Mouse (Mus musculus): ENCODE measurements around the gene Vmn2r108. TPM values are rescaled to one million over a fixed set of nuclear protein-coding genes. Genes with fewer than 3 reads are reported as not detected.
"Not testable (repeated sequence)": the region's sequence is repeated elsewhere in the genome, so short reads cannot be mapped to it uniquely, and the experiment has no call there.

Gene Vmn2r108
- polyA plus RNA-seq (2012): not detected in 2 replicates

DNA sequence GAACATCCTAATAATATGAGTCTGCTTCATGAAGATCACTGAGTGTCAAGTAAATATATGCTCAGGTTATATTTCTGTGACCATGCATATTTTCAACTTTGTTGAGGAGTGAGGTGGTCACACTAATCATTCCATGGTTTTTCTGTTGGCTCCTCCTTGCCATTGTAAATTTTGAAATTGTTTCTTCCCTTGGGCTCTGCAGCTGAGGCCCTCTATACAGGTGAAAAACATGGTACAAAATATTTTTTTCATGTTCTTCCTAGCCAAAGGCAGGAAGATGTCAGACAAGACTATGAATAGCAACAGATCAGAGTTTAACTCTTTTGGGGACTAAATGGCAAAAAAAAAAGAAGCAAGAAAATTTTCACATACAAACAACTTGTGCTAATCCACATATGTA lies at the start of gene Vmn2r108:
TSS of gene Vmn2r108 (minus strand) at position 101 of the 400 bp plus-strand sequence.
- H3K4me1 ChIP-seq (ENCODE audit: control insufficient read depth): no peaks in the 10 kb centered on the region
- no peaks in the 10 kb centered on the region for H3K9me3 ChIP-seq (ENCODE audit: control insufficient read depth, low read length)
- H3K27me3 ChIP-seq (ENCODE audit: control insufficient read depth): no peaks in the 10 kb centered on the region
- TF ChIP-seq TAL1 (IDR thresholded peaks at IDR 0.05; ENCODE audit: low read length) (no peak), GATA1 (IDR thresholded peaks at IDR 0.05; ENCODE audit: low read length) (no peak)
- no peak within 1 kb of the TSS for H3K4me3 ChIP-seq (replicated peaks)
- H3K36me3 ChIP-seq (ENCODE audit: control insufficient read depth): no peaks in the 10 kb centered on the region

DNA sequence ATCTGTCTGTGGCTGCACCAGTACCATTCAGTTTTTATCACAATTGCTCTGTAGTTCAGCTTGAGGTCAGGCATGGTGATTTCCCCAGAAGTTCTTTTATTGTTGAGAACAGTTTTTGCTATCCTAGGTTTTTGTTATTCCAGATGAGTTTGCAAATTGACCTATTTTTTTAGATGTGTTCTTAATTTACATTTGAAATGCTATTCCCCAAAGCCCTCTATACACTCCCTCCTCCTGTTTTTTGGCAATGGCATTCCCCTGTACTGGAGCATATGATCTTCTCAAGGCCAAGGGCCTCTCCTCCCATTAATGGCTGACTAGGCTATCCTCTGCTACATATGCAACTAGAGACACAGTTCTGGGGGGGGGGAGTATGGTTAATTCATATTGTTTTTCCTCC lies 27.1 kb upstream of the Vmn2r108 start:
- H3K36me3 ChIP-seq (ENCODE audit: control insufficient read depth); H3K9me3 ChIP-seq (ENCODE audit: control insufficient read depth, low read length); H3K27me3 ChIP-seq (ENCODE audit: control insufficient read depth); H3K4me3 ChIP-seq (replicated peaks); H3K4me1 ChIP-seq (ENCODE audit: control insufficient read depth): not testable (repeated sequence)

DNA sequence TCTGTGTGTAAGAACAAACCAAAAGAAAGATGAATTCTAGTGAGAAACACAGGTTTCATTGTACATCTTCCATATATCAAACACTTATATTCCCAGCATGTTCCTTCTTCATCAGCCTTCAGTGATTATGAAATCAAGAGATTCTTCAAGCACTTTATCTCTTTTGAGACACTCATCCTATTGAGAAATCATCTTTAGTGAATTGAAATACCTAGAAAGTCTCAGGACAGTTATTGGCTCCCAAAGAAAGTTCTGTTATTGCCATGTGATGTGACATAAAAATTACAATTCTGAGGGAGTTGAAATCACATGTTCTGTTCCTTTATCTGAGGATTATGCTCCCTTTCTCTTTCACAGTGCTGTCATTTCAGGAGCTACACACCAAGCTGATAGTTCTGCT lies 16.7 kb upstream of the Vmn2r108 start, which contains the start of gene Vmn1r225:
TSS of gene Vmn1r225 (plus strand) at position 301 of the 400 bp plus-strand sequence.
- no peaks in the 10 kb centered on the region for H3K27me3 ChIP-seq (ENCODE audit: control insufficient read depth)
- TF ChIP-seq GATA1 (IDR thresholded peaks at IDR 0.05; ENCODE audit: low read length) (no peak), TAL1 (IDR thresholded peaks at IDR 0.05; ENCODE audit: low read length) (no peak)

DNA sequence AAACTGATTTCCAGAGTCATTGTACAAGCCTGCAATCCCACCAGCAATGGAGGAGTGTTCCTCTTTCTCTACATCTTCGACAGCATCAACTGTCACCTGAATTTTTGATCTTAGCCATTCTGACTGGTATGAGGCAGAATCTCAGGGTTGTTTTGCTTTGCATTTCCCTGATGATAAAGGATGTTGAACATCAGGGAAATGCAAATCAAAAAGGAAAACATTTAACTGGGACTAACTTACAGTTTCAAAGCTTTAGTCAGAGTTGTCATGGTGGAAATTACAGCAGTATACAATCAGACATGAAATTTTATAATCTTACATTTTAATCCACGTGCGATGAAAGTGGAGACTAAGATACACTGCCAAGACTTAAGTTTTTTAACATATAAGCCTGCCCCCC lies 7.8 kb downstream of the Vmn2r108 start:
- no peaks in the 10 kb centered on the region for H3K9me3 ChIP-seq (ENCODE audit: control insufficient read depth, low read length)
- H3K36me3 ChIP-seq (ENCODE audit: control insufficient read depth): no peaks in the 10 kb centered on the region
- TF ChIP-seq TAL1 (IDR thresholded peaks at IDR 0.05; ENCODE audit: low read length): no peak
- TF ChIP-seq GATA1 (IDR thresholded peaks at IDR 0.05; ENCODE audit: low read length): no peak
- no peaks in the 10 kb centered on the region for H3K4me1 ChIP-seq (ENCODE audit: control insufficient read depth)
- H3K27me3 ChIP-seq (ENCODE audit: control insufficient read depth): no peaks in the 10 kb centered on the region
- H3K4me3 ChIP-seq (replicated peaks): no peak overlapping the region

More for the DNA sequence above, 16.7 kb upstream of the Vmn2r108 start, which contains the start of gene Vmn1r225:
- Histone ChIP-seq H3K4me1 (ENCODE audit: control insufficient read depth) (no peaks in the 10 kb centered on the region), H3K36me3 (ENCODE audit: control insufficient read depth) (no peaks in the 10 kb centered on the region), H3K9me3 (ENCODE audit: control insufficient read depth, low read length) (no peaks in the 10 kb centered on the region), H3K4me3 (replicated peaks) (no peak within 1 kb of the TSS)

DNA sequence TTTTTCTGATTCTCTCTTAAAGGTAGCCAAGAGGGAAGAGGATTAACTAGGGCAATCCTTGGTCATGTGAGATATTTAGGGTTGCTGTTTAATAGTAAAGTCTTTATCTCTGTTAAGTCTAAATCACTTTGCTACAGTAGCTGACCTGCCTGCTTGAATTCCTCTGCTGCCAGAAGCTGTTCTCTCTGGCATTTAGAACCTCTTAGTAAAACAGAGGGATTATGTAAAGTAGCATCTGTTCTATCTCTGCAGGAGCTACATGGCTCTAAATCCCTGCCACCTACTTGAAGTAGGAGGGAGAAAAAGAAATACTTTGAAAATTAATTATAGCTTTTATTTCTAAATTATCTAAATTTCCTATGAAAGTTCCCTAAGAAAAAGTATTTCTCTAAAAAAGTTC lies 41.9 kb downstream of the Vmn2r108 start:
- Histone ChIP-seq H3K4me3 (replicated peaks) (no peak overlapping the region), H3K4me1 (ENCODE audit: control insufficient read depth) (no peaks in the 10 kb centered on the region), H3K36me3 (ENCODE audit: control insufficient read depth) (no peaks in the 10 kb centered on the region), H3K9me3 (ENCODE audit: control insufficient read depth, low read length) (peaks cover 15% of the 10 kb centered on the region), H3K27me3 (ENCODE audit: control insufficient read depth) (no peaks in the 10 kb centered on the region)
- TF ChIP-seq GATA1 (IDR thresholded peaks at IDR 0.05; ENCODE audit: low read length) (no peak), TAL1 (IDR thresholded peaks at IDR 0.05; ENCODE audit: low read length) (no peak)

DNA sequence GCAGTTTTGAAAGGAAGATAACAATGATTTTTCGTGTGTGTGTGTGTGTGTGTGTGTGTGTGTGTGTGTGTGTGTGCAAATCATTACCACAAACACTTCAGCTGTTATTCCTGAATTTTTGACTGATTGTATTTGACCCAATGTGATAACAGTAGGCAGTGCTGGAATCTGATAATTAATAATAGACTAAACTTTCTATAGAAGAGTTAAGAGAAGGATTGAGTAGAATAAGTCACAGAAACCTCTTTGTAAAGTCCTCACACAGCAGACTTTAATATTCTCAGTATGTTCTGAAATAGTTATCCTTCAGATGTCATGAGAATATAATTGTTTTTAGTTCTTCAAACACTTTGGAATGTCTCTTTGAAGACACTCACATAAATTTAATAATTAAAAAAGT lies 67.3 kb downstream of the Vmn2r108 start, which contains the start of gene Vmn1r224:
TSS of gene Vmn1r224 (plus strand) at position 301 of the 400 bp plus-strand sequence.
- no peaks in the 10 kb centered on the region for H3K36me3 ChIP-seq (ENCODE audit: control insufficient read depth)
- no peak within 1 kb of the TSS for H3K4me3 ChIP-seq (replicated peaks)
- H3K4me1 ChIP-seq (ENCODE audit: control insufficient read depth): no peaks in the 10 kb centered on the region
- no peak for TF ChIP-seq TAL1 (IDR thresholded peaks at IDR 0.05; ENCODE audit: low read length)
- TF ChIP-seq GATA1 (IDR thresholded peaks at IDR 0.05; ENCODE audit: low read length): no peak
- H3K27me3 ChIP-seq (ENCODE audit: control insufficient read depth): no peaks in the 10 kb centered on the region
- peaks cover 3% of the 10 kb centered on the region for H3K9me3 ChIP-seq (ENCODE audit: control insufficient read depth, low read length)

Other genes with a start within 250 kb of the Vmn2r108 start
- gene Vmn2r105, start 246.3 kb downstream of the Vmn2r108 start, polyA plus RNA-seq (2012): not detected in 2 replicates
- gene Vmn2r106, start 195.8 kb downstream of the Vmn2r108 start, polyA plus RNA-seq (2012): not detected in 2 replicates
- gene Vmn2r107, start 136.1 kb downstream of the Vmn2r108 start, polyA plus RNA-seq (2012): not detected in 2 replicates
- gene Vmn1r224, start 67.2 kb downstream of the Vmn2r108 start, polyA plus RNA-seq (2012): not detected in 2 replicates
- not detected in 2 replicates for gene Vmn1r225, start 16.8 kb upstream of the Vmn2r108 start, polyA plus RNA-seq (2012)
- gene Vmn2r109, start 83.4 kb upstream of the Vmn2r108 start, polyA plus RNA-seq (2012): not detected in 2 replicates
- gene Vmn2r110, start 115.1 kb upstream of the Vmn2r108 start, polyA plus RNA-seq (2012): not detected in 2 replicates
- not detected in 2 replicates for gene Fpr-rs3, start 143.5 kb upstream of the Vmn2r108 start, polyA plus RNA-seq (2012)
- gene Vmn1r226, start 201.5 kb upstream of the Vmn2r108 start, polyA plus RNA-seq (2012): not detected in 2 replicates
- gene Vmn1r227, start 248.5 kb upstream of the Vmn2r108 start, polyA plus RNA-seq (2012): not detected in 2 replicates

Data from erythroblast, embryonic 14.5 days (primary cell).